In the genomic region with DNA sequence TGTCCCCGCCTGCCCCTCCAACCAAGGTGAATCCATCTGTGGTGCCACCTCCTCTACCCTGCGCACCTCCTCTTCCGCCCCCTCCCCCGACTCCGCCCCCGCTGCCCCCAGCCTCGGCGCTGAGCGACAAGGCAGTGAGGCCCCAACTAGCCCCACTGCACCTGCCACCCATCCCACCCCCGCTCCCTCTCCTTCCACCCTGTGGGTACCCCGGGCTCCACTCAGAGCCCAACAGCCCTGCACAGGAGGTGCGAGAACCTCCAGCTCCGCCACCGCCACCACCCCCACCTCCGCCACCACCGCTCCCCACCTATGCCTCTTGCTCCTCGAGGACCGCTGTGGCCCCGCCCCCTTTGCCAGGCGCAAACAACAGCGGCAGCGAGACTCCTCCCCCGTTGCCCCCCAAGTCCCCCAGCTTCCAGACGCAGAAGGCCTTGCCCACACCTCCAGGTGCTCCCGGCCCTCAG, we compare ENCODE assay signal across 9 mouse cellular contexts. TPM values are rescaled to one million over a fixed set of nuclear protein-coding genes. Genes with fewer than 3 reads are reported as not detected.
A peak's percentile ranks its signal among the peaks of the same experiment; 100 is the strongest.
DNase-seq lines count a peak whose midpoint lies in the region; ATAC-seq and TF ChIP-seq lines count a peak whose summit lies in the region.
"Had no signal": no experiment of that assay in that cellular context is flagged by ENCODE, and none has a peak within 500 bp of the region (broad histone marks: within the 10 kb centered on the region; RNA-seq: fewer than 3 reads in every experiment).

No protein-coding gene starts in this region.

- peak overlapping the region; percentile 56 for H3K4me2 ChIP-seq in kidney, embryonic 14.5 days (replicated peaks; ENCODE audit: low read depth, low read length)
- peak overlapping the region; percentile 61 for H3K4me2 ChIP-seq in limb, embryonic 14.5 days (replicated peaks; ENCODE audit: low read depth, low read length, severe bottlenecking)
- H3K4me2 ChIP-seq in stomach, embryonic 15.5 days, result peak overlapping the region; percentile 59

- H3K4me1 ChIP-seq in kidney, embryonic 14.5 days (ENCODE audit: control insufficient read depth, insufficient read depth, low read length), result no peaks in the 10 kb centered on the region; the same call in 1 of the 2 replicates
- H3K4me1 ChIP-seq in forebrain, embryonic 10.5 days, result peaks cover 23% of the 10 kb centered on the region
- H3K4me1 ChIP-seq in limb, embryonic 14.5 days (ENCODE audit: control insufficient read depth, insufficient read depth, low read length), result no peaks in the 10 kb centered on the region
- 0 out of 2 replicates have a peak, but pooled peaks cover 5% of the 10 kb centered on the region for H3K4me1 ChIP-seq in stomach, embryonic 15.5 days

- no peak overlapping the region for H3K27ac ChIP-seq in kidney, embryonic 14.5 days (ENCODE audit: low read depth, low read length)
- H3K27ac ChIP-seq in forebrain, embryonic 10.5 days, result peak overlapping the region; percentile 80
- H3K27ac ChIP-seq in limb, embryonic 14.5 days (replicated peaks; ENCODE audit: low read depth, low read length), result no peak overlapping the region
- H3K27ac ChIP-seq in stomach, embryonic 15.5 days, result no peak overlapping the region

- H3K27me3 ChIP-seq in kidney, embryonic 14.5 days (ENCODE audit: control insufficient read depth, insufficient read depth, low read length), result peaks cover 11% of the 10 kb centered on the region
- peaks cover 36% of the 10 kb centered on the region for H3K27me3 ChIP-seq in forebrain, embryonic 10.5 days (ENCODE audit: poor library complexity, severe bottlenecking)
- peaks cover 24% of the 10 kb centered on the region for H3K27me3 ChIP-seq in limb, embryonic 14.5 days (ENCODE audit: control insufficient read depth, insufficient read depth, low read length)
- H3K27me3 ChIP-seq in stomach, embryonic 15.5 days (replicated peaks), result 0 out of 2 replicates have a peak, but pooled peaks cover 8% of the 10 kb centered on the region

- 8% methylated on average over 24 of the region's 25 CpGs for WGBS in kidney, embryonic 14.5 days
- 4% methylated on average over 24 of the region's 25 CpGs for whole genome bisulfite sequencing in forebrain, embryonic 10.5 days
- 2% methylated on average over 10 of the region's 25 CpGs for WGBS in limb, embryonic 14.5 days
- WGBS in stomach, embryonic 15.5 days, result 5% methylated on average over 21 of the region's 25 CpGs

- H3K9me3 ChIP-seq in kidney, embryonic 14.5 days (ENCODE audit: control insufficient read depth, low read length), result no peaks in the 10 kb centered on the region
- H3K9me3 ChIP-seq in forebrain, embryonic 10.5 days, result no peaks in the 10 kb centered on the region
- H3K9me3 ChIP-seq in limb, embryonic 14.5 days (ENCODE audit: control insufficient read depth, low read length), result no peaks in the 10 kb centered on the region
- no peaks in the 10 kb centered on the region for H3K9me3 ChIP-seq in stomach, embryonic 15.5 days

- no peaks in the 10 kb centered on the region for H3K36me3 ChIP-seq in kidney, embryonic 14.5 days (ENCODE audit: control insufficient read depth, insufficient read depth, low read length)
- H3K36me3 ChIP-seq in forebrain, embryonic 10.5 days (replicated peaks), result no peaks in the 10 kb centered on the region
- H3K36me3 ChIP-seq in limb, embryonic 14.5 days (ENCODE audit: control insufficient read depth, insufficient read depth, low read length), result no peaks in the 10 kb centered on the region
- H3K36me3 ChIP-seq in stomach, embryonic 15.5 days, result no peaks in the 10 kb centered on the region

- peak overlapping the region; percentile 37; the same call in 1 of the 2 replicates for H3K9ac ChIP-seq in kidney, embryonic 14.5 days (ENCODE audit: low read depth, low read length)
- peak overlapping the region; percentile 1; the same call in 1 of the 2 replicates for H3K9ac ChIP-seq in limb, embryonic 14.5 days (ENCODE audit: low read depth, low read length, severe bottlenecking)
- H3K9ac ChIP-seq in stomach, embryonic 15.5 days, result no peak overlapping the region

- peak; percentile 54; the same call in 1 of the 2 replicates for ATAC-seq in kidney, embryonic 14.5 days (ENCODE audit: low FRiP score, low TSS enrichment)
- no peak for ATAC-seq in limb, embryonic 14.5 days (ENCODE audit: low FRiP score, low read depth)
- no peak; the same call in 1 of the 2 replicates for ATAC-seq in stomach, embryonic 15.5 days (ENCODE audit: insufficient read depth, low FRiP score, low read depth)
- no peak for ATAC-seq in cerebellum, adult (ENCODE audit: insufficient number of reproducible peaks, low FRiP score, low TSS enrichment)
- ATAC-seq: Patski had no signal

- intact Hi-C loops in gastrocnemius, postnatal 14 days (cut with DNase I; ENCODE audit: low total_unique reads), result no loop called here

- H3K4me3 ChIP-seq in kidney, embryonic 14.5 days (ENCODE audit: low read length), result peak overlapping the region; percentile 34
- H3K4me3 ChIP-seq in forebrain, embryonic 10.5 days, result peak overlapping the region; percentile 59
- H3K4me3 ChIP-seq in limb, embryonic 14.5 days (replicated peaks; ENCODE audit: low read length), result peak overlapping the region; percentile 24
- peak overlapping the region; percentile 29 for H3K4me3 ChIP-seq in stomach, embryonic 15.5 days (replicated peaks)

- TF ChIP-seq POLR2A in limb, embryonic 14.5 days (IDR thresholded peaks at IDR 0.05; ENCODE audit: borderline replicate concordance, extremely low read depth, insufficient read depth, insufficient read length), result no peak

- DNase-seq in kidney, postnatal 36 days, result no peak
- DNase-seq in forebrain, embryonic 10.5 days (ENCODE audit: extremely low spot score, low spot score), result no peak
- DNase-seq in limb, embryonic 14.5 days (ENCODE audit: low spot score), result no peak
- DNase-seq in gastrocnemius, postnatal 14 days, result no peak
- no peak for DNase-seq in cerebellum, postnatal 14 days

RNA-seq across cellular contexts. Expression of a gene that starts 56.1 kb away (rescaled TPM):
- polyA plus RNA-seq in kidney, embryonic 14.5 days (2014; fragmentation: Nextera tagmentation; extraction: Ambion mirVana), result 2.3 and 2.7 TPM in 2 replicates
- 0.72 and 0.90 TPM in 2 replicates for polyA plus RNA-seq in forebrain, embryonic 10.5 days (2016; fragmentation: Nextera tagmentation; extraction: Ambion mirVana)
- 5.4 and 5.6 TPM in 2 replicates for polyA plus RNA-seq in limb, embryonic 14.5 days (2012; rRNA removed)
- 1.8 and 2.4 TPM in 2 replicates for polyA plus RNA-seq in limb, embryonic 14.5 days (2014; fragmentation: Nextera tagmentation; extraction: Ambion mirVana)
- polyA plus RNA-seq in stomach, embryonic 15.5 days (2015; fragmentation: Nextera tagmentation; extraction: Ambion mirVana), result 0.89 and 1.2 TPM in 2 replicates
- total RNA-seq in gastrocnemius, postnatal 14 days (2021), result 10 to 100 TPM in 1 of 2 experiments, 1 to 10 TPM in 1; 9.6 to 11.7 TPM
